Mouse (Mus musculus) forebrain, embryonic 11.5 days (tissue): ENCODE results near the gene Fcgrt. TPM values are rescaled to one million over a fixed set of nuclear protein-coding genes. Genes with fewer than 3 reads are reported as not detected.

Experiments
- ATAC-seq: fragments of 200-750 bp; cut with Nextera tagmentation; replicated peaks from 2 replicates; pipeline ENCODE4 v1.8.0; 2017; ENCODE audit warnings: moderate TSS enrichment; ENCODE audit not compliant: low FRiP score
- DNase-seq: peaks from one replicate; pipeline ENCODE4 v3.0.0-alpha.2; 2017; ENCODE audit warnings: low spot score
- H3K27ac ChIP-seq: fragments of 300-500 bp; sonication (generic); 2 replicates; pipeline ENCODE4 v1.5.1; 2014; ENCODE audit warnings: low read depth, low read length
- H3K27me3 ChIP-seq: fragments of 300-500 bp; sonication (generic); 2 replicates; pipeline ENCODE4 v1.6.1; 2014; ENCODE audit warnings: mild to moderate bottlenecking, low read length, mixed read lengths; ENCODE audit not compliant: control insufficient read depth, insufficient read depth
- H3K36me3 ChIP-seq: fragments of 300-500 bp; sonication (generic); 2 replicates; pipeline ENCODE4 v1.6.1; 2014; ENCODE audit warnings: mild to moderate bottlenecking, low read length, moderate library complexity, mixed read lengths; ENCODE audit not compliant: control insufficient read depth, insufficient read depth
- H3K4me1 ChIP-seq: fragments of 300-500 bp; sonication (generic); replicated peaks from 2 replicates; pipeline ENCODE4 v1.6.1; 2014; ENCODE audit warnings: low read length, mixed read lengths; ENCODE audit not compliant: control insufficient read depth, insufficient read depth
- H3K4me2 ChIP-seq: fragments of 300-500 bp; sonication (generic); 2 replicates; pipeline ENCODE4 v1.6.1; 2014; ENCODE audit warnings: low read depth, mild to moderate bottlenecking, low read length, moderate library complexity, mixed read lengths; ENCODE audit not compliant: severe bottlenecking
- H3K4me3 ChIP-seq: fragments of 300-500 bp; sonication (generic); 2 replicates; pipeline ENCODE4 v1.5.1; 2014; ENCODE audit warnings: low read depth, low read length
- H3K9ac ChIP-seq: fragments of 300-500 bp; sonication (generic); 2 replicates; pipeline ENCODE4 v1.6.1; 2014; ENCODE audit warnings: low read length
- H3K9me3 ChIP-seq: fragments of 300-500 bp; sonication (generic); 2 replicates; pipeline ENCODE4 v1.6.1; 2016; ENCODE audit warnings: low read length, mixed read lengths; ENCODE audit not compliant: control insufficient read depth
- WGBS: fragments of 180-500 bp; shearing (Covaris S2); extraction: QIAGEN DNeasy Blood & Tissue Kit; methylation state at CpG from one replicate; pipeline ENCODE4 v1.1.7; 2014; 5-methylcytosine and 5-hydroxymethylcytosine counted together
- microRNA counts: library from miRNA; unstranded; fragments of <30 nt; microRNA quantifications from one replicate; lab custom pipeline; 2015
- microRNA-seq: library from miRNA; unstranded; fragments of <30 nt; microRNA quantifications from one replicate; pipeline ENCODE4, GENCODE M21; 2016; ENCODE audit not compliant: insufficient number of aligned reads
- polyA plus RNA-seq: library from polyadenylated mRNA; unstranded; fragments of >200 nt; fragmentation: Nextera tagmentation; extraction: Ambion mirVana; gene quantifications from 2 replicates; pipeline ENCODE4 v1.2.1, GENCODE M21; 2014

Gene Fcgrt
- polyA plus RNA-seq, 1 experiment from 2014 or later = 7.1 TPM

DNA sequence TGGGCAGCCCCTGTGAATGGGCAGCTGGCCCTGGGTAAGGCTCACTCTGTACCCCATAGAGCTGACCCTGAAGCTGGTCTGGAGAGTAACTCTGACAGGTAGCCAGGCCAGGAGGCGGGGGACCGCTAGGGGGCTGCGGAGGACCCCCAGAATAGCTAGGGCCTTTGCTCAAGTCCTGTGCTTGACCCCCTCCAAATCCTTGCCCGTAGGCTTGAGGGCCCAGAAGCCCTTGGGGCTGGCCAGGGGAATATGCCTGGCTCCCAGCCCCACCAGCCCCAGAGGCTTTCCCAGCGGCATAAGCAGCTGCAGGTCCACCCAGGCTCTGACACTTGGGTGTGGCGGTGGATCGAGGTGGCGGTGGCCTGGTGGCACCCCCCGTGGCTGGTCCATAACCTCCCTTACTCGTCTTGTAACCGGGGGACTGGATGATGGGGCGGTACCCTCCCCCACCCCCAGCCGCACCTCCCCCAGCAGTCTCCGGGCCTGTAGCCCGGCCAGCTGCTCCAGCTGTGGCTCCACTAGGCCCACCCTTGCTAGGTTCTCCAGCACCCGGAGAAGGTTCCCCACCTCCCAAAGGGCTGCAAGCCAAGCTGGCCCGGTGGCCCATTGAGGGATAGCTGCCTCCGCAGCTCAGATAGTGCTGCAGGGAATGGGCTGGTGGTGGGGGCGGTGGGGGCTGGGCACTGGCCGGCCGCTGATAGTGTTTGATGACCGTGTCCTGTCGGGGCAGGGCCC is 54.6 kb downstream of the Fcgrt start:
- Histone ChIP-seq H3K4me2 (no peak overlapping the region), H3K9ac (no peak overlapping the region), H3K9me3 (no peaks in the 10 kb centered on the region), H3K36me3 (peaks cover 53% of the 10 kb centered on the region), H3K27me3 (no peaks in the 10 kb centered on the region), H3K27ac (no peak overlapping the region), H3K4me3 (no peak overlapping the region), H3K4me1 (peaks cover 7% of the 10 kb centered on the region; the same call in 1 of the 2 replicates)
- DNase-seq (no peak), ATAC-seq (no peak)
- WGBS = 93% methylated on average over 23 of the region's 23 CpGs

- Histone ChIP-seq H3K4me2 (no peak overlapping the region), H3K27ac (no peak overlapping the region), H3K27me3 (no peaks in the 10 kb centered on the region), H3K4me1 (peaks cover 4% of the 10 kb centered on the region; the same call in 1 of the 2 replicates), H3K9ac (no peak overlapping the region), H3K36me3 (peaks cover 55% of the 10 kb centered on the region), H3K4me3 (no peak overlapping the region), H3K9me3 (no peaks in the 10 kb centered on the region)
- ATAC-seq (no peak), DNase-seq (no peak)
- WGBS = 94% methylated on average over 38 of the region's 38 CpGs
These were observed 55.4 kb downstream of the Fcgrt start for GRCm38 (mm10) chr7:45048001-45048890.

DNA sequence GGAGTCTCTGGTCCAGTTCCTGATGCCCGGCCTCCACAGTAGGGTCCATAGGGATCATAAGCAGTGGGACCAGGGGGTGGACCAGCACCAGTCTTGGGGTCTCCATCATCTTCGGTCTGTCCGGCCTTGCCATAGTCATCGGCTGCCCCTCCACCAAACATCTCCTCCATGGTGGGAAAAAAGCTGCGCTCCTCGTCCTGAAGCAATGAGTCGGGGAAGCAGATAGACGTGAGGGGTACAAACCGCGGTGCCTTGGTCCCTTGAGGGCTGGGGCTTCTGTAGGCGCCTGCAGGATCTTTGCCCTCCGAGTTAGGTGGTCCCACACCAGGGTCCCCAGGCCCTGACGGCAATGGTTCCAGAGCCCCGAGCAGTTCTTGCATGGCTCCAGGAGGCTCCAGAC is 56.2 kb downstream of the Fcgrt start:
- WGBS = 96% methylated on average over 14 of the region's 14 CpGs
- H3K4me1 ChIP-seq = peaks cover 4% of the 10 kb centered on the region; the same call in 1 of the 2 replicates
- no peaks in the 10 kb centered on the region for H3K27me3 ChIP-seq
- H3K9ac ChIP-seq = no peak overlapping the region
- peaks cover 62% of the 10 kb centered on the region for H3K36me3 ChIP-seq
- H3K4me3 ChIP-seq = no peak overlapping the region
- no peak overlapping the region for H3K27ac ChIP-seq
- H3K4me2 ChIP-seq = no peak overlapping the region
- no peaks in the 10 kb centered on the region for H3K9me3 ChIP-seq
- DNase-seq = no peak
- ATAC-seq = no peak

- Histone ChIP-seq H3K36me3 (peaks cover 64% of the 10 kb centered on the region), H3K4me1 (peaks cover 4% of the 10 kb centered on the region; the same call in 1 of the 2 replicates), H3K4me3 (no peak overlapping the region), H3K27me3 (no peaks in the 10 kb centered on the region), H3K9ac (no peak overlapping the region), H3K27ac (no peak overlapping the region), H3K9me3 (no peaks in the 10 kb centered on the region), H3K4me2 (no peak overlapping the region)
- WGBS = 94% methylated on average over 26 of the region's 26 CpGs
- ATAC-seq = no peak
- no peak for DNase-seq
These were observed 56.7 kb downstream of the Fcgrt start for GRCm38 (mm10) chr7:45046853-45047350.

DNA sequence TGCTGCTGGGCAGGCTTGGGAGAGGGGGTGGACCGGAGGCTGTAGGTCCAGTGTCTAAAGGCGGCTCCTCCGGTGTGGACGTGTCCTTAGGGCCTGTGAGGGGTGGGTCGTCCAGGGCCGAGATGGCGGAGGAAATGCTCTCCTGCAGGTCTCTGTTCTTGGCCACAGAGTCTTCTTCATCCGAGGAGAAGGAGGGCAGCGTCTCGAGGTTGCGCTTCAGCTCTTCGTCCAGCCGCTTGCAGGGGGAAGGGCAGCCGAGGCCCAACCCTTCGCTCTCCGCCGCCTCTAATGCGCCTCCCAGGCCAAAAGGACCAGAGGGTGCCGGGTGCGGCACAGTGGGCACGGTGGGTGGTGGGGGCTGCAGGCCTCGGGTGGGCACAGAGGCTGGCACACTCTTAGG is 57.9 kb downstream of the Fcgrt start:
- WGBS = 91% methylated on average over 22 of the region's 22 CpGs
- Histone ChIP-seq H3K27ac (no peak overlapping the region), H3K4me3 (no peak overlapping the region)

GRCm38 (mm10) chr7:45043307-45043706 is 60.3 kb downstream of the Fcgrt start:
- ATAC-seq (no peak), DNase-seq (peak; percentile 56)
- Histone ChIP-seq H3K4me3 (no peak overlapping the region), H3K4me1 (no peaks in the 10 kb centered on the region), H3K4me2 (no peak overlapping the region), H3K9ac (no peak overlapping the region), H3K9me3 (no peaks in the 10 kb centered on the region), H3K36me3 (peaks cover 50% of the 10 kb centered on the region), H3K27me3 (no peaks in the 10 kb centered on the region), H3K27ac (no peak overlapping the region)
- WGBS = 96% methylated on average over 14 of the region's 14 CpGs

More for the DNA sequence above, 57.9 kb downstream of the Fcgrt start:
- H3K9me3 ChIP-seq = no peaks in the 10 kb centered on the region
- ATAC-seq = no peak
- H3K36me3 ChIP-seq = peaks cover 66% of the 10 kb centered on the region
- no peak for DNase-seq
- H3K4me1 ChIP-seq = no peaks in the 10 kb centered on the region
- no peak overlapping the region for H3K4me2 ChIP-seq
- no peaks in the 10 kb centered on the region for H3K27me3 ChIP-seq
- H3K9ac ChIP-seq = no peak overlapping the region

MicroRNA genes within 50 kb of the gene (microRNA counts, 519-probe panel; counts per million panel counts)
- microRNA mmu-miR-150 (lab: Ali Mortazavi, UCI) = 31.2 counts per million

Small RNA genes within 50 kb of the gene (microRNA-seq; reads per million reads assigned to microRNA genes)
- gene Mir150 (20.2 reads per million, percentile 13 among the genes with 10 or more reads in this experiment), gene Mir5121 (57.2 reads per million, percentile 28 among the genes with 10 or more reads in this experiment)

Other genes with a start within 250 kb of the Fcgrt start
- 31.6 and 32.1 TPM in 2 replicates for gene Pnkp, start 246.7 kb downstream of the Fcgrt start, polyA plus RNA-seq
- 454 and 526 TPM in 2 replicates for gene Ptov1, start 234.1 kb downstream of the Fcgrt start, polyA plus RNA-seq
- 135 and 139 TPM in 2 replicates for gene Med25, start 211.1 kb downstream of the Fcgrt start, polyA plus RNA-seq
- gene Fuz, start 207.8 kb downstream of the Fcgrt start, polyA plus RNA-seq = 32.9 TPM in 2 replicates
- 88.8 and 93.4 TPM in 2 replicates for gene Ap2a1, start 174.4 kb downstream of the Fcgrt start, polyA plus RNA-seq
- gene Tsks, start 160.6 kb downstream of the Fcgrt start, polyA plus RNA-seq = 0.23 TPM in 1 of 2 replicates, not detected in the other
- gene Cpt1c, start 129.0 kb downstream of the Fcgrt start, polyA plus RNA-seq = 26.3 and 27.2 TPM in 2 replicates
- 286 and 301 TPM in 2 replicates for gene Prmt1, start 117.3 kb downstream of the Fcgrt start, polyA plus RNA-seq
- 75.3 and 86.0 TPM in 2 replicates for gene Irf3, start 106.2 kb downstream of the Fcgrt start, polyA plus RNA-seq
- gene Bcl2l12, start 105.1 kb downstream of the Fcgrt start, polyA plus RNA-seq = 70.6 and 74.9 TPM in 2 replicates
- gene Scaf1, start 87.5 kb downstream of the Fcgrt start, polyA plus RNA-seq = 59.9 and 60.2 TPM in 2 replicates
- 15.5 and 16.6 TPM in 2 replicates for gene Rras, start 85.9 kb downstream of the Fcgrt start, polyA plus RNA-seq
- gene Prr12, start 51.0 kb downstream of the Fcgrt start, polyA plus RNA-seq = 16.1 and 19.2 TPM in 2 replicates
- 52.6 and 64.0 TPM in 2 replicates for gene Nosip, start 41.4 kb downstream of the Fcgrt start, polyA plus RNA-seq
- gene Prrg2, start 41.2 kb downstream of the Fcgrt start, polyA plus RNA-seq = 14.2 and 18.4 TPM in 2 replicates
- gene Rcn3, start 11.6 kb downstream of the Fcgrt start, polyA plus RNA-seq = 110 and 118 TPM in 2 replicates
- gene Rps11, start 20.6 kb upstream of the Fcgrt start, polyA plus RNA-seq = 1,418 and 1,481 TPM in 2 replicates
- gene Rpl13a, start 24.9 kb upstream of the Fcgrt start, polyA plus RNA-seq = 1,136 and 1,164 TPM in 2 replicates
- 0.45 and 0.55 TPM in 2 replicates for gene Gm45713, start 32.4 kb upstream of the Fcgrt start, polyA plus RNA-seq
- 1.2 and 1.8 TPM in 2 replicates for gene Flt3l, start 32.6 kb upstream of the Fcgrt start, polyA plus RNA-seq
- gene Pih1d1, start 50.5 kb upstream of the Fcgrt start, polyA plus RNA-seq = 95.9 and 110 TPM in 2 replicates
- gene Aldh16a1, start 50.7 kb upstream of the Fcgrt start, polyA plus RNA-seq = 44.0 and 44.1 TPM in 2 replicates
- gene Slc17a7, start 60.1 kb upstream of the Fcgrt start, polyA plus RNA-seq = 3.6 and 4.6 TPM in 2 replicates
- 0.13 and 0.33 TPM in 2 replicates for gene Gfy, start 75.7 kb upstream of the Fcgrt start, polyA plus RNA-seq
- gene Pth2, start 77.1 kb upstream of the Fcgrt start, polyA plus RNA-seq = not detected in 2 replicates
- 0.83 and 0.90 TPM in 2 replicates for gene Ccdc155, start 101.0 kb upstream of the Fcgrt start, polyA plus RNA-seq
- 0.48 TPM in 1 of 2 replicates, not detected in the other for gene Dkkl1, start 108.3 kb upstream of the Fcgrt start, polyA plus RNA-seq
- 297 and 318 TPM in 2 replicates for gene Tead2, start 111.9 kb upstream of the Fcgrt start, polyA plus RNA-seq
- 0.60 and 1.1 TPM in 2 replicates for gene Cd37, start 135.3 kb upstream of the Fcgrt start, polyA plus RNA-seq
- gene Slc6a16, start 137.2 kb upstream of the Fcgrt start, polyA plus RNA-seq = 0.36 TPM in 1 of 2 replicates, not detected in the other
- not detected in 2 replicates for gene Slc6a21, start 173.7 kb upstream of the Fcgrt start, polyA plus RNA-seq
- gene Trpm4, start 229.9 kb upstream of the Fcgrt start, polyA plus RNA-seq = 5.6 and 6.8 TPM in 2 replicates
- not detected in 2 replicates for gene Hrc, start 231.4 kb upstream of the Fcgrt start, polyA plus RNA-seq